Mouse (Mus musculus): Measurements from ENCODE around the gene Gm973.

DNA sequence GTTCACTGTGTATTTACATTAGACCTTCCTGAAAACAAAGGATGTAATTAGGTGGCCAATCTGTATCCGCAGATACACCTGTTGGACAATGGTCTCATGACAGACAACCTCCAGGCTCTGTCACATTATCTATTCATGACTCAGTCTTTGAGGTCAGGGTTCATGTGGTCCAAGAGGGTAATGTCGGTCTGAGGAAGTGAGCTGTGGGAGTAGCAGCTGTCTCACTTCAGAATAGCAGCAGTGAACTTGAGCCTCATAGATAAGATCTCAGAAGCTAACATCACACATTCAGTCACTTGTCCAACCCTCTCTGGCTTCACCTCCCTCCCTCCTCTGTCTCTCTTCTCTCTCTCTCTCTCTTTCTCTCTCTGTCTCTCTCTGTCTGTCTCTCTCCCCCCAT, 40.4 kb upstream of the Gm973 start:
- TF ChIP-seq CTCF (IDR thresholded peaks at IDR 0.05; ENCODE audit: borderline replicate concordance, extremely low read depth, insufficient read depth, insufficient read length): no peak
- TF ChIP-seq POLR2A (IDR thresholded peaks at IDR 0.05; ENCODE audit: borderline replicate concordance, extremely low read depth, insufficient read depth, insufficient read length, poor library complexity, severe bottlenecking): no peak

Data from brain, embryonic 14.5 days (tissue).